Mouse (Mus musculus): Measurements from ENCODE around the gene Nfs1. TPM values are rescaled to one million over a fixed set of nuclear protein-coding genes. Genes with fewer than 3 reads are reported as not detected.
"Not testable (repeated sequence)": the region's sequence is repeated elsewhere in the genome, so short reads cannot be mapped to it uniquely, and the experiment has no call there.

Nfs1 gene
- total and polyA plus RNA-seq, 3 experiments = 51.3 to 72.1 (median 58.6) TPM

DNA sequence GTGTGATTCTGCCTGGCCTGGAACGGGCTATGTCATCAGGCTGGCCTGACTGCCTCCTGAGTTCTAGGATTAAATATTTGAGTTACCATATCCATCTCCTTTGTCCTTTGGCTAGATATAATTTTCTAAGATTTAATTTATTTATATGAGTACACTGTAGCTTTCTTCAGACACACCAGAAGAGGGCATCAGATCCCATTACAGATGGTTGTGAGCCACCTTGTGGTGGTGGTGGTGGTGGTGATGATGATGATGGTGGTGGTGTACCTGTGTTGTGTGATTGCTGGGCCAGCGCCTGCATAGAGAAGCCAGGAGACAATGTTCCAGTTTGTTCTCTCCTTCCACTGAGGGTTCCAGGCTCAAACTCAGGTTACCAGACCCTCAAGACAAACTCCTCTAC lies 47.6 kb upstream of the Nfs1 start:
- in situ Hi-C loops (cut with MboI; ENCODE audit: low pct_ligation_motif_present, low pct_unique_long_range_greater_than_20kb, low sequenced_read_pairs) (no loop called here), dilution Hi-C loops (cut with MboI; ENCODE audit: extremely low pct_ligation_motif_present, extremely low pct_unique_long_range_greater_than_20kb, low sequenced_read_pairs) (no loop called here)
- no peak overlapping the region for H3K4me2 ChIP-seq (ENCODE audit: insufficient read depth, low read depth, poor library complexity, severe bottlenecking)
- H3K4me3 ChIP-seq (replicated peaks in 1 of 3; ENCODE audit: low read depth in 2 of 3, low read length in 2 of 3, poor library complexity in 1 of 3) = no peak overlapping the region
- no peak for DNase-seq (ENCODE audit: extremely low read depth)
- H3K27me3 ChIP-seq (replicated peaks) = no peaks in the 10 kb centered on the region
- no peaks in the 10 kb centered on the region for H3K9me3 ChIP-seq (replicated peaks; ENCODE audit: low read length)
- no peak overlapping the region for H3K9ac ChIP-seq (ENCODE audit: insufficient read depth, low read depth)
- H3K36me3 ChIP-seq (replicated peaks in 1 of 2; ENCODE audit: control insufficient read depth in 1 of 2, insufficient read depth in 1 of 2, low read length in 1 of 2) = no peaks in the 10 kb centered on the region
- no peak overlapping the region for H3K27ac ChIP-seq (ENCODE audit: insufficient read depth, low read depth)
- peaks cover 15 to 29% of the 10 kb centered on the region in 2 experiments for H3K4me1 ChIP-seq (ENCODE audit: control insufficient read depth in 1 of 2, insufficient read depth in 2 of 2)
- TF ChIP-seq CTCF (conservative IDR thresholded peaks at IDR 0.05 in 1 of 2, IDR thresholded peaks at IDR 0.05 in 1 of 2; ENCODE audit: low read depth in 2 of 2, low read length in 2 of 2) (peak in 1 of 2 experiments; percentile 70; a peak in 2 of 4 replicates), RCOR1 (conservative IDR thresholded peaks at IDR 0.05; ENCODE audit: low read depth, low read length) (no peak)
- no peaks in the 10 kb centered on the region for H3K79me2 ChIP-seq (replicated peaks; ENCODE audit: control insufficient read depth, extremely low read depth, insufficient read depth, poor library complexity, severe bottlenecking)

DNA sequence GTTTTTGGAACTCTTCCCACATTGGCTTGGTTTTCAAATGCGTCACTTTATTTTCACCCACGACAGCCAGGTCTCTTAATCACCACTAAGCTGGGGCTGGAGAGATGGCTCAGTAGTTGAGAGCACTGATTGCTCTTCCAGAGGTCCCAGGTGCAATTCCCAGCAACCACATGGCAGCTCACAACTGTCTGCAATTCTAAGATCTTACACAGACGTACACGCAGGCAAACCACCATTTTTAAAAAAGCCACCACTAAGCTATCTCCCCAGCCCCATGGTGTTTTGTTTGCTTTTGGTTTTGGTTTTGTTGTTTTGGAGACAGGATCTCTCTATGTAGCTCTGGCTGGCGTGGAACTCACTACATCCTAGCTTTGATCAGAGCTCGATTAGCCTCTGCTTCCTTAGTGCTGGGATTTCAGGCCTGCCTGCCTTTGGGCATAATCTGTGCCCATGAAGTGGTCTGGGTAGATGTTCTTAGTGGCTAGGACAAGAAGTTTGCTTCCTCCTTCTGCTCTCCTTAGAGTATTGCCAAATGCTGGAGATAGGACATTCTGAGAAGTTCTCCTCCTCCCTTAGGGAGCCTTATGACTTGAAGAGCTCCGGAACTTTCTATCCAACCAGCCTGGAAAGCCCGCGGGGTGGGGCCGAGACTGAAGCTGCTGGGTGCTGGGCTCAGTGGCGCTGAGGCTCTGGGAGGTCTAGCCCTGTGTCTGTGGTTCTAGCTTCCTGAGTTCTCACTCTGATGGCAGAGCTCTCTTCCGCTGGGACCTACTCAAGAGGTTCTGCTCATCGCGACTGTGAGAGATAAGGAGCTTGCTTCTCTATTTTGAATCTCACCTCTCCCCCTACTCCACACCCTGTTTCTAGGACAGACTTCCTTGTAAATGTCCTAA lies 46.3 kb upstream of the Nfs1 start:
- Histone ChIP-seq H3K4me2 (ENCODE audit: insufficient read depth, low read depth, poor library complexity, severe bottlenecking) (peak overlapping the region; percentile 87), H3K79me2 (replicated peaks; ENCODE audit: control insufficient read depth, extremely low read depth, insufficient read depth, poor library complexity, severe bottlenecking) (no peaks in the 10 kb centered on the region), H3K4me1 (ENCODE audit: control insufficient read depth in 1 of 2, insufficient read depth in 2 of 2) (peaks cover 9 to 23% of the 10 kb centered on the region in 2 experiments), H3K27me3 (replicated peaks) (no peaks in the 10 kb centered on the region), H3K36me3 (replicated peaks in 1 of 2; ENCODE audit: control insufficient read depth in 1 of 2, insufficient read depth in 1 of 2, low read length in 1 of 2) (no peaks in the 10 kb centered on the region), H3K4me3 (replicated peaks in 1 of 3; ENCODE audit: low read depth in 2 of 3, low read length in 2 of 3, poor library complexity in 1 of 3) (peak overlapping the region in 1 of 3 experiments; percentile 9), H3K27ac (ENCODE audit: insufficient read depth, low read depth) (peak overlapping the region; percentile 74), H3K9me3 (replicated peaks; ENCODE audit: low read length) (no peaks in the 10 kb centered on the region), H3K9ac (ENCODE audit: insufficient read depth, low read depth) (peak overlapping the region; percentile 70)
- TF ChIP-seq SIN3A (IDR thresholded peaks at IDR 0.05; ENCODE audit: low read length) = no peak
- TF ChIP-seq UBTF (IDR thresholded peaks at IDR 0.05; ENCODE audit: low read depth, low read length) = 0 out of 2 replicates have a peak, but pooled peaks have one; percentile 33
- no peak for TF ChIP-seq RCOR1 (conservative IDR thresholded peaks at IDR 0.05; ENCODE audit: low read depth, low read length)
- no peak for TF ChIP-seq RAD21 (IDR thresholded peaks at IDR 0.05; ENCODE audit: low read depth, low read length)
- TF ChIP-seq TCF12 (IDR thresholded peaks at IDR 0.05; ENCODE audit: low read depth, low read length) = 0 out of 2 replicates have a peak, but pooled peaks have one; percentile 27
- peak; percentile 68 for TF ChIP-seq POLR2A (IDR thresholded peaks at IDR 0.05; ENCODE audit: low read depth, low read length)
- 0 out of 2 replicates have a peak, but pooled peaks have one; percentile 26 for TF ChIP-seq MEF2A (IDR thresholded peaks at IDR 0.05; ENCODE audit: borderline replicate concordance, low read depth, low read length)
- TF ChIP-seq USF2 (conservative IDR thresholded peaks at IDR 0.05; ENCODE audit: low read depth, low read length) = no peak
- peak; percentile 14; the same call in 1 of the 2 replicates for TF ChIP-seq TBP (conservative IDR thresholded peaks at IDR 0.05; ENCODE audit: low read depth, low read length)
- TF ChIP-seq MAX (IDR thresholded peaks at IDR 0.05; ENCODE audit: low read length) = no peak
- no peak for TF ChIP-seq JUN (IDR thresholded peaks at IDR 0.05; ENCODE audit: insufficient read depth, low read depth, low read length)
- no peak for TF ChIP-seq E2F4 (IDR thresholded peaks at IDR 0.05; ENCODE audit: insufficient replicate concordance, low read depth, low read length)
- TF ChIP-seq NELFE (IDR thresholded peaks at IDR 0.05; ENCODE audit: low read depth, low read length) = 0 out of 2 replicates have a peak, but pooled peaks have one; percentile 9
- in situ Hi-C loops (cut with MboI; ENCODE audit: low pct_ligation_motif_present, low pct_unique_long_range_greater_than_20kb, low sequenced_read_pairs) (no loop called here), dilution Hi-C loops (cut with MboI; ENCODE audit: extremely low pct_ligation_motif_present, extremely low pct_unique_long_range_greater_than_20kb, low sequenced_read_pairs) (no loop called here)
- DNase-seq (ENCODE audit: extremely low read depth) = no peak

DNA sequence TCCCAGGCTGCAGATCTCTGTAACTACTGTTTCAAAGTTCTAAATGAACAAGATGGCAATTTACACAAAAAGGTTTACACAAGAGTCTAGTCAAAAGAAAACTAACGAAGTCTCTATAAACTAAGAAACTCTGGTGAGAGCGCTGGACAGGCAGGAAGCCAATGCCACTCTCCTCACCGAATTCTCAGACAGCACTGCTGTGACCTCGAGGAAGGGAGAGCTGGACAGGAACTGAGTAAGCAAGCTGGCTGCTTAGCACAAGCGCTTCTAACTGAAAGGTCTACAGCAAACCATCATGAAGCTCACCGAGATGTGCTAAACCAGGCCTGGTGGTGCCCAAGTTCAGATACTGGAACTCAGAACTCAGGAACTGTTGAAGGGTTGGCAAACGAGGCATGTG lies 45.3 kb upstream of the Nfs1 start:
- dilution Hi-C loops (cut with MboI; ENCODE audit: extremely low pct_ligation_motif_present, extremely low pct_unique_long_range_greater_than_20kb, low sequenced_read_pairs); H3K9me3 ChIP-seq (replicated peaks; ENCODE audit: low read length); H3K4me3 ChIP-seq (replicated peaks in 1 of 3; ENCODE audit: low read depth in 2 of 3, low read length in 2 of 3, poor library complexity in 1 of 3); H3K9ac ChIP-seq (ENCODE audit: insufficient read depth, low read depth); H3K27me3 ChIP-seq (replicated peaks); in situ Hi-C loops (cut with MboI; ENCODE audit: low pct_ligation_motif_present, low pct_unique_long_range_greater_than_20kb, low sequenced_read_pairs); H3K79me2 ChIP-seq (replicated peaks; ENCODE audit: control insufficient read depth, extremely low read depth, insufficient read depth, poor library complexity, severe bottlenecking); DNase-seq (ENCODE audit: extremely low read depth); H3K4me2 ChIP-seq (ENCODE audit: insufficient read depth, low read depth, poor library complexity, severe bottlenecking); H3K36me3 ChIP-seq (replicated peaks in 1 of 2; ENCODE audit: control insufficient read depth in 1 of 2, insufficient read depth in 1 of 2, low read length in 1 of 2): not testable (repeated sequence)
- H3K27ac ChIP-seq (ENCODE audit: insufficient read depth, low read depth) = peak overlapping the region; percentile 74; the same call in 1 of the 2 replicates
- peaks cover 9 to 23% of the 10 kb centered on the region in 2 experiments for H3K4me1 ChIP-seq (ENCODE audit: control insufficient read depth in 1 of 2, insufficient read depth in 2 of 2)

All from CH12.LX (cell line).